Comparison of ENCODE assay signal across 8 mouse cellular contexts in the genomic region with DNA sequence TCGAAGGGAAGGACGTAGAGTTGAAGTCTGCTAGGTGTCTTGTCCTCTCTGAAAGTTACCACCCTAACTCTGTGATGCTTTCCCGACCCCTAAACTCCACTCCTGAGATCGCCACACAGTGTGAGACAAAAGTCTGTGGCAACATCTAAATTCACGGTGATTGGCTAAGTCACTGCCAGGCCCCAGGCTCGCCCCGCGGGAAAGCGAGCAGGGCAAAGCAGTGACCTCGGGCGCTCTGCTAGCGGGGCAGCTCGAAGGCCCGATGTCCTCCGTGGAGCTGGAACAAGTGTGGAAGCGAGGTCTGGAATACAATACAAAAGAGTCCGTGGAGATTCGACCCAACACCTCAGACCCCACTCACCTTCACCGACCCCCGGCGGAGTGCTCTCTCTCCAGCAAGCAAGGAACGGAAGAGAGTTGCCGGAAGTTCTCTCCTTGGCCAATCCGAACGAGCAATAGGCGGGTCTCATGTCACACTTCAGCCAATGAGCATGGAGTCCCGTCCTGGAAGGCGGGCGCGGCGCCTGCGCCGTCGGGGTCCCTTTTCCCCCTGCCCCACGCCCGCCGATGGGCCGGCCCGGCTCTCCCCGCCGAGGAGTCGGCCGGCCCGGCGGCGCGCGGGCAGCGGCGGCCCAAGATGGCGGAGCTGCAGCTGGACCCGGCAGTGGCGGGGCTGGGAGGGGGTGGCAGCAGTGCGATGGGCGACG. TPM values are rescaled to one million over a fixed set of nuclear protein-coding genes. Genes with fewer than 3 reads are reported as not detected.
DNase-seq lines count a peak whose midpoint lies in the region; ATAC-seq and TF ChIP-seq lines count a peak whose summit lies in the region.

A gene (minus strand): TSS at position 432 of the 707 bp plus-strand sequence.
A gene (plus strand): TSS at position 598 of the 707 bp plus-strand sequence.

- TF ChIP-seq CTCF in midbrain, postnatal 0 days (IDR thresholded peaks at IDR 0.05), result no peak

- peak within 1 kb of the TSS; percentile 95 for H3K9ac ChIP-seq in embryonic facial prominence, embryonic 14.5 days (ENCODE audit: low read depth, low read length)
- H3K9ac ChIP-seq in limb, embryonic 14.5 days (ENCODE audit: low read depth, low read length, severe bottlenecking), result peak within 1 kb of the TSS; percentile 94
- H3K9ac ChIP-seq in midbrain, postnatal 0 days (replicated peaks; ENCODE audit: low read length, poor library complexity, severe bottlenecking), result peak within 1 kb of the TSS; percentile 81

- peak; percentile 97 for DNase-seq in 3T3-L1 (ENCODE audit: low read depth, low spot score)
- DNase-seq in adrenal gland, postnatal 4 days (ENCODE audit: low spot score in 2 of 2), result peak; percentile 86 to 92
- peak; percentile 99 for DNase-seq in embryonic facial prominence, embryonic 14.5 days (ENCODE audit: low spot score)
- peak; percentile 96 for DNase-seq in heart, adult 8-10 months (ENCODE audit: low spot score)
- DNase-seq in kidney, adult 9 months, result peak; percentile 96
- DNase-seq in limb, embryonic 14.5 days (ENCODE audit: low spot score), result peak; percentile 98
- peak; percentile 99 for DNase-seq in midbrain, postnatal 0 days (ENCODE audit: low spot score)
- DNase-seq in spleen, postnatal 14 days (ENCODE audit: low spot score in 2 of 2), result peak; percentile 87 to 89

- peaks cover 34% of the 10 kb centered on the region for H3K36me3 ChIP-seq in embryonic facial prominence, embryonic 14.5 days (ENCODE audit: control insufficient read depth, insufficient read depth, low read length)
- H3K36me3 ChIP-seq in limb, embryonic 14.5 days (ENCODE audit: control insufficient read depth, insufficient read depth, low read length), result peaks cover 41% of the 10 kb centered on the region
- peaks cover 29% of the 10 kb centered on the region for H3K36me3 ChIP-seq in midbrain, postnatal 0 days (ENCODE audit: insufficient read depth, low read length)

- H3K4me2 ChIP-seq in embryonic facial prominence, embryonic 14.5 days (ENCODE audit: low read depth, low read length), result peak within 1 kb of the TSS; percentile 99
- H3K4me2 ChIP-seq in limb, embryonic 14.5 days (replicated peaks; ENCODE audit: low read depth, low read length, severe bottlenecking), result peak within 1 kb of the TSS; percentile 94
- H3K4me2 ChIP-seq in midbrain, postnatal 0 days (ENCODE audit: low read depth, low read length, poor library complexity, severe bottlenecking), result peak within 1 kb of the TSS; percentile 82

- H3K27ac ChIP-seq in embryonic facial prominence, embryonic 14.5 days (replicated peaks; ENCODE audit: low read depth, low read length), result peak within 1 kb of the TSS; percentile 88
- peak within 1 kb of the TSS; percentile 84 for H3K27ac ChIP-seq in limb, embryonic 14.5 days (replicated peaks; ENCODE audit: low read depth, low read length)
- H3K27ac ChIP-seq in midbrain, postnatal 0 days (ENCODE audit: low read depth, low read length), result peak within 1 kb of the TSS; percentile 89

- peak; percentile 49 for TF ChIP-seq POLR2A in limb, embryonic 14.5 days (IDR thresholded peaks at IDR 0.05; ENCODE audit: borderline replicate concordance, extremely low read depth, insufficient read depth, insufficient read length)

- H3K27me3 ChIP-seq in embryonic facial prominence, embryonic 14.5 days (replicated peaks; ENCODE audit: control insufficient read depth, insufficient read depth, low read length), result no peaks in the 10 kb centered on the region
- no peaks in the 10 kb centered on the region for H3K27me3 ChIP-seq in limb, embryonic 14.5 days (ENCODE audit: control insufficient read depth, insufficient read depth, low read length)
- H3K27me3 ChIP-seq in midbrain, postnatal 0 days (ENCODE audit: insufficient read depth, low read length), result no peaks in the 10 kb centered on the region

- H3K4me1 ChIP-seq in embryonic facial prominence, embryonic 14.5 days (ENCODE audit: control insufficient read depth, insufficient read depth, low read length), result peaks cover 21% of the 10 kb centered on the region
- peaks cover 16% of the 10 kb centered on the region for H3K4me1 ChIP-seq in limb, embryonic 14.5 days (ENCODE audit: control insufficient read depth, insufficient read depth, low read length)
- peaks cover 18% of the 10 kb centered on the region; the same call in 1 of the 2 replicates for H3K4me1 ChIP-seq in midbrain, postnatal 0 days (ENCODE audit: insufficient read depth, low read length)

- peak within 1 kb of the TSS; percentile 74 for H3K4me3 ChIP-seq in embryonic facial prominence, embryonic 14.5 days (ENCODE audit: low read depth, low read length)
- H3K4me3 ChIP-seq in limb, embryonic 14.5 days (replicated peaks; ENCODE audit: low read length), result peak within 1 kb of the TSS; percentile 65
- H3K4me3 ChIP-seq in midbrain, postnatal 0 days (ENCODE audit: low read depth, low read length), result peak within 1 kb of the TSS; percentile 66

- under 1% methylated on average over 23 of the region's 56 CpGs for WGBS in embryonic facial prominence, embryonic 14.5 days
- 3% methylated on average over 37 of the region's 56 CpGs for WGBS in limb, embryonic 14.5 days
- under 1% methylated on average over 42 of the region's 56 CpGs for WGBS in midbrain, postnatal 0 days

- ATAC-seq in embryonic facial prominence, embryonic 14.5 days (ENCODE audit: low read depth), result peak; percentile 99
- ATAC-seq in limb, embryonic 14.5 days (ENCODE audit: low FRiP score, low read depth), result peak; percentile 99
- ATAC-seq in midbrain, postnatal 0 days (ENCODE audit: low FRiP score), result peak; percentile 97

- no peaks in the 10 kb centered on the region for H3K9me3 ChIP-seq in embryonic facial prominence, embryonic 14.5 days (ENCODE audit: control insufficient read depth, low read length)
- H3K9me3 ChIP-seq in limb, embryonic 14.5 days (ENCODE audit: control insufficient read depth, low read length), result no peaks in the 10 kb centered on the region
- H3K9me3 ChIP-seq in midbrain, postnatal 0 days (ENCODE audit: low read length), result no peaks in the 10 kb centered on the region

RNA-seq across cellular contexts. Expression of the first gene that starts in this region (rescaled TPM):
- total RNA-seq in adrenal gland, postnatal 4 days (2021), result 100 to 1,000 TPM; 503 to 527 TPM
- polyA plus RNA-seq in embryonic facial prominence, embryonic 14.5 days (2014; fragmentation: Nextera tagmentation; extraction: Ambion mirVana), result 841 and 943 TPM in 2 replicates
- total RNA-seq in heart, adult 8-10 months (2022), result 1,000 to 10,000 TPM; 2,233 to 2,384 (median 2,275) TPM
- 294 and 427 TPM in 2 replicates for polyA plus RNA-seq in limb, embryonic 14.5 days (2012; rRNA removed)
- 870 and 933 TPM in 2 replicates for polyA plus RNA-seq in limb, embryonic 14.5 days (2014; fragmentation: Nextera tagmentation; extraction: Ambion mirVana)
- total RNA-seq in midbrain, postnatal 0 days (2014; rRNA removed), result 319 and 329 TPM in 2 replicates
- 934 and 951 TPM in 2 replicates for polyA plus RNA-seq in midbrain, postnatal 0 days (2015; fragmentation: Nextera tagmentation; extraction: Ambion mirVana)

RNA-seq across cellular contexts. Expression of the second gene that starts in this region (rescaled TPM):
- total RNA-seq in adrenal gland, postnatal 4 days (2021), result 10 to 100 TPM; 56.7 to 61.6 TPM
- polyA plus RNA-seq in embryonic facial prominence, embryonic 14.5 days (2014; fragmentation: Nextera tagmentation; extraction: Ambion mirVana), result 21.8 and 22.6 TPM in 2 replicates
- total RNA-seq in heart, adult 8-10 months (2022), result 10 to 100 TPM; 29.3 to 34.0 (median 29.7) TPM
- 30.0 and 30.5 TPM in 2 replicates for polyA plus RNA-seq in limb, embryonic 14.5 days (2012; rRNA removed)
- 26.3 and 27.8 TPM in 2 replicates for polyA plus RNA-seq in limb, embryonic 14.5 days (2014; fragmentation: Nextera tagmentation; extraction: Ambion mirVana)
- total RNA-seq in midbrain, postnatal 0 days (2014; rRNA removed), result 22.1 and 27.4 TPM in 2 replicates
- 27.7 and 29.4 TPM in 2 replicates for polyA plus RNA-seq in midbrain, postnatal 0 days (2015; fragmentation: Nextera tagmentation; extraction: Ambion mirVana)

Comparison
In these comparisons a context has a peak if more than half of its experiments do, and no peak if none do; other contexts are left out.
1. Peak in every context shown above with its lines: DNase-seq, ATAC-seq, H3K4me3 ChIP-seq and H3K27ac ChIP-seq.